Mouse (Mus musculus) limb, embryonic 13.5 days (tissue): ENCODE measurements at regions not wholly inside any gene's neighbourhood (a gene's known extent, or its start where the extent isn't known, plus 50 kb on each side); places are given as distances from the start of the nearest gene placed in this dataset.

Experiments used
- ATAC-seq: fragments of 200-750 bp; cut with Nextera tagmentation; 2 replicates; pipeline ENCODE4 v1.8.0; 2017; ENCODE audit warnings: low read depth, moderate number of reproducible peaks, moderate TSS enrichment; ENCODE audit not compliant: low FRiP score
- H3K27ac ChIP-seq: fragments of 300-500 bp; sonication (generic); 2 replicates; pipeline ENCODE4 v1.5.1; 2015; ENCODE audit warnings: inconsistent platforms, mild to moderate bottlenecking, moderate library complexity
- H3K27me3 ChIP-seq: fragments of 300-500 bp; sonication (generic); 2 replicates; pipeline ENCODE4 v1.6.1; 2015; ENCODE audit warnings: mild to moderate bottlenecking, inconsistent platforms
- H3K36me3 ChIP-seq: fragments of 300-500 bp; sonication (generic); 2 replicates; pipeline ENCODE4 v1.6.1; 2015; ENCODE audit warnings: inconsistent platforms, mild to moderate bottlenecking, moderate library complexity
- H3K4me1 ChIP-seq: fragments of 300-500 bp; sonication (generic); 2 replicates; pipeline ENCODE4 v1.6.1; 2015; ENCODE audit warnings: inconsistent platforms
- H3K4me2 ChIP-seq: fragments of 300-500 bp; sonication (generic); replicated peaks from 2 replicates; pipeline ENCODE4 v1.6.1; 2015; ENCODE audit warnings: inconsistent platforms, mild to moderate bottlenecking, moderate library complexity
- H3K4me3 ChIP-seq: fragments of 300-500 bp; sonication (generic); 2 replicates; pipeline ENCODE4 v1.5.1; 2015; ENCODE audit warnings: moderate library complexity, mild to moderate bottlenecking, inconsistent platforms
- H3K9ac ChIP-seq: fragments of 300-500 bp; sonication (generic); 2 replicates; pipeline ENCODE4 v1.6.1; 2015; ENCODE audit warnings: mild to moderate bottlenecking, inconsistent platforms
- H3K9me3 ChIP-seq: fragments of 300-500 bp; sonication (generic); 2 replicates; pipeline ENCODE4 v1.6.1; 2016; ENCODE audit warnings: inconsistent platforms
- WGBS: fragments of 180-500 bp; shearing (Covaris S2); methylation state at CpG from one replicate; pipeline ENCODE4 v1.1.7; 2015; 5-methylcytosine and 5-hydroxymethylcytosine counted together

DNA sequence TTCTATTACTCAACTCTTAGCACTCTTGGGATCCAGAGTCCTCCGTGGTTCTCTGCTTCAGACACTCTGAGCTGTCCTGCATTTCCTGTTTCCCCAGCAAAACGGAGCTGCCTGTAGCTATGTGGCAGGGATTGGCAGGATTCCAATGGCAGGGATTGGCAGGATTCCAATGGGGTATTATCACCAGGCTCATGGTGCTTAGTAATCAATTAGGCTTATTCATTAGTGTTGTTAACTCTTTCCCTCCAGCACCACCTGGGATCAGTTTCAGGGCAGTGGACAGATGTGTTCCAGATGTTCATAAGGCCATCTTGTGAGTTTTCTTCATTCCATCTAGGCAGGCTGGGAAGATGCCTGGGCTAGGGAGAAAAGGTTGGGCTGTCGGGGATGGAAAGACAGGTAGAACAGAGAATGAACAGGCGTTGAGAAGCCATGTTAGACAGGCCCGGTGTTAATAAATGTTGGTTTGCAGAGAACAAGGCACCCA is 163.5 kb downstream of the Emp1 start:
- Histone ChIP-seq H3K4me1 (peaks cover 27% of the 10 kb centered on the region), H3K4me3 (no peak overlapping the region), H3K27ac (0 out of 2 replicates have a peak overlapping the region, but pooled peaks have one; percentile 44), H3K9me3 (no peaks in the 10 kb centered on the region), H3K9ac (no peak overlapping the region), H3K36me3 (no peaks in the 10 kb centered on the region), H3K4me2 (peak overlapping the region; percentile 44), H3K27me3 (peaks cover 59% of the 10 kb centered on the region)
- peak; percentile 78 for ATAC-seq
- 20% methylated on average over 5 of the region's 5 CpGs for WGBS

DNA sequence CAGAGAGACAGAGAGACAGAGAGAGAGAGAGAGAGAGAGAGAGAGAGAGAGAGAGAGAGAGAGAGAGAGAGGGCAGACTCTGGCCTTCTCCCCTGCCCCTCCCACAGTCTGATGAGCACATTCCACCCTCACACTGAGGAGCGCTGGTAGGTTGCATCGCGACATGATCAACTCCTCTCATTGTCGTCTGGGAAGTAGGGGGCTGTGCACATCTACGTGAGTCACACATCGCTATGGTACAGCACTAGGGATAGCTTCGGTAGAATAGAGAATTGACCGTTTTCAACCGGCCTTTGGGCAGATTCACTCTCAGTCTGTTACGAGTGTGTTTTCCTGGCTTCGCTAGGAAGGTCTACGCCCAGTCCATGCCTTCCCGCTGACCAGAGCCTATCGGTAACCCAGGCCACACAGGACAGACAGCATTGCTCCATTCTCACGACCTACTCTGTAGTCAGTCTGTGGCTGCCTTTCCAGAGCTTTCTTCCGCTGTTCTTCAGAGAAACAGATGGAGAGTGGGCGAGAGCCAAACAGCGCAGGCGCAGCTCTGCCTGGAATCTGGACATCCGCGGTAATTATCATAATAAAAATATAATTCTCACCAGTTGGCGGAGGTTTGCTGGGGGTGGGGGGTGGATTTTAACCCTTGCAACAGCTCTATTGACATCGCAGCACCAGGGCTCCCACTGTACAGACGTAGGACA is 164.3 kb downstream of the Emp1 start:
- Histone ChIP-seq H3K27me3 (peaks cover 59% of the 10 kb centered on the region), H3K36me3 (no peaks in the 10 kb centered on the region), H3K9me3 (no peaks in the 10 kb centered on the region), H3K9ac (no peak overlapping the region), H3K4me3 (no peak overlapping the region), H3K4me1 (peaks cover 27% of the 10 kb centered on the region), H3K27ac (no peak overlapping the region), H3K4me2 (peak overlapping the region; percentile 7; the same call in 1 of the 2 replicates)
- 71% methylated on average over 24 of the region's 24 CpGs for whole genome bisulfite sequencing
- ATAC-seq, result no peak

DNA sequence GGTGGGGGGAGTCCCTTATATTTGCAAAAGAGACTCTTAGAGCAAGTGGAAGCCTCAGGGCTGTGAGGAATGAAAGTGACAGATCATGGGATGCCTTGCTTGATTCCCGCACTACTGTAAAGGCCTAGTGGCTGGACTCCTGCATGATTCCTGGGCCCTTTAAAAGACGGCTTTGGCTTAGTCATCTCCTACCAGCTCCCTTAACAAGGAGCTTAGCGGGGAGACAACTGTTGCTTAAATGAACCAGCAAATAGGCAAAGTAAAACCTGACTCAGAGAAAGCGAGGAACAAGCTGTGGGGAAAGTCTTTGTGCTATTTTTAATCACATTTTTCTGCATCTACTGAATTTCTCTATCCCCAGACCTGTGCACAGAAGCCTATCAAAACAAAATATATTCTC is 165.5 kb downstream of the Emp1 start:
- WGBS, result 54% methylated on average over 4 of the region's 4 CpGs
- H3K9me3 ChIP-seq, result no peaks in the 10 kb centered on the region
- H3K4me1 ChIP-seq, result peaks cover 27% of the 10 kb centered on the region
- H3K4me3 ChIP-seq, result no peak overlapping the region
- H3K4me2 ChIP-seq, result no peak overlapping the region
- no peaks in the 10 kb centered on the region for H3K36me3 ChIP-seq
- ATAC-seq, result no peak
- H3K27me3 ChIP-seq, result peaks cover 50% of the 10 kb centered on the region
- no peak overlapping the region for H3K9ac ChIP-seq
- H3K27ac ChIP-seq, result no peak overlapping the region

DNA sequence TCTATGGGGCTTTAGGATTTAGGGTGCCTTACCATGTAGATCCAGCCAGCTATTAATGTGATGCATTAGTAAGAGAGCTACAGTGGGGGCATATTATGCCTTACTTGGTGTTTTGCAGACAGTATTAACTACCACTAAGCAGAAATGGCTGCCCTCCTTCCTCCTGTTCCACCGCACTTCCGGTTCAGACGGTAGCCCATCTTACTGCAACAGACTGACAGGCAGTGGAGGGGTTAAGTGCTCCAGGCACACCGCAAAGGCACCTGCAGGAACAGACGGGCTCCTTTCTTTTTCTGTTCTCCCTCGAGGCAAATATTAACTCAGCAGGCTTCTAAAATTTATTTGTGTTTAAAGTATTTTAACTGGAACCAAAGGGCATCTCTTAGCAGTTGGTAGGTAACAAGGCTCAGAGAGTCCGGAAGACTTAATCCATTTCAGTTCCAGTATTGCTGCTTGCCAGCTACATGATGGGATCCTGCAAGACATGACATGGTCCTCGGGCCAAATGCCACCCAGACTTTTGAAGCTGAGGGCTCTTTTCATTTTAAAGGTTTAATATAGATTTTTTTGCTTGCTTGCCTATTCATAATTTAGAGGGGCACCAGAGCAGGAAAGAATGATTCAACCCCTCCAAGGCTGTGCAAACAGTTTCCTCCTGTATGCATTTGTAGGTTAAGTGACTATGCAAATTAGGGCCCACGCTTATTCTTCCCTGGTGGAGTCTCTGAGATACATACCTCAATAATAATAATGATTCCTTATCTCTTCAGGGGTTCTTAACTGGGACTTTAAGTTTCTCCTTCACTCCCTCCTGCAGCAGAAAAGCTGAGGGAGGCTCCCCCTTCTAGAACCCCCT is 177.7 kb downstream of the Emp1 start:
- Histone ChIP-seq H3K9me3 (no peaks in the 10 kb centered on the region; the same call in 1 of the 2 replicates), H3K27me3 (peaks cover 22% of the 10 kb centered on the region), H3K4me2 (0 out of 2 replicates have a peak overlapping the region, but pooled peaks have one; percentile 7), H3K4me1 (peaks cover 17% of the 10 kb centered on the region; the same call in 1 of the 2 replicates), H3K27ac (no peak overlapping the region), H3K9ac (no peak overlapping the region), H3K36me3 (no peaks in the 10 kb centered on the region), H3K4me3 (no peak overlapping the region)
- peak; percentile 57; the same call in 1 of the 2 replicates for ATAC-seq
- WGBS, result 20% methylated on average over 9 of the region's 9 CpGs

DNA sequence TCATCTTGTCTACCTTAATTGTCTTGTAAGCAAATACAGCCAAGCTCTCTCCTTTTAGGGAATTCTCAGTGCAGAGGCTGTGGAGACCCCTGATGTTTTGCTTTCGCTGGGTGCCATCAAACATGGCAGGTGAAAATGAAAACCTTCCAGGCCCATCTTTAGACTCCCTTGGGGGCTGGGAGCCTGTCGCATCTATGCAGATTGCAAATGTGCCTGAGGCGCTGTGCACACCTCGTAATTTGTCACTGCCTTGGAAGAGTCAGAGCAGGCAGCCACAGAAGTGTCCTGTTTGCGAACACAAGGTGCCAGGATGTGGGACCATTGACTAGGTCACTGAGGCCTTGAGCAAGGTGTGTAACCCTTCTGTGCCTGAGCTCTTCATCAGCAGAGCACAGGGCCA is 179.2 kb downstream of the Emp1 start:
- no peak overlapping the region for H3K4me3 ChIP-seq
- peaks cover 21% of the 10 kb centered on the region for H3K27me3 ChIP-seq
- peaks cover 17% of the 10 kb centered on the region; the same call in 1 of the 2 replicates for H3K4me1 ChIP-seq
- WGBS, result 44% methylated on average over 5 of the region's 5 CpGs
- no peak for ATAC-seq
- no peak overlapping the region for H3K4me2 ChIP-seq
- no peak overlapping the region for H3K27ac ChIP-seq
- no peak overlapping the region for H3K9ac ChIP-seq
- no peaks in the 10 kb centered on the region for H3K36me3 ChIP-seq
- H3K9me3 ChIP-seq, result no peaks in the 10 kb centered on the region

DNA sequence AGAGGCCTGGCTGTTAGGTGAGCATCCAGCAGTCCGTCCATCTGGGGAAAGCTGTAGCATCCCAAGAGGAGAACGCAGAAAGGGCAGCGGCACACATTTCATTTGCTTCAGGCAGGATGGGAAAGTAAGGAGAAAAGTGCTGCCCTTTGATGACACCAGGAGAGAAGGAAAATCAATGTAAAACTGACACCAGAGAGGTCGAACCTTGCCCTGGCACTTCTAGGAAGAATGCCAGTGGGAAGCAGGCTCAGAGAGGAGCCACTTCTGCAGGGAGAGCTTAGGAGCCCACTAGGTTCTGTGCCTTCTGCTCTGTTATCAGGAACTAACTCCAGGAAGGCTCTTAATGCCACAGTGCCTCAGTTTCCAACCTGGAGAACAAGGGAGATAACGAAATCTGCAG is 180.0 kb downstream of the Emp1 start:
- Histone ChIP-seq H3K4me3 (no peak overlapping the region), H3K9me3 (no peaks in the 10 kb centered on the region), H3K4me1 (peaks cover 17% of the 10 kb centered on the region; the same call in 1 of the 2 replicates), H3K36me3 (no peaks in the 10 kb centered on the region), H3K9ac (no peak overlapping the region), H3K4me2 (no peak overlapping the region), H3K27ac (no peak overlapping the region), H3K27me3 (peaks cover 18% of the 10 kb centered on the region)
- WGBS, result 58% methylated on average over 5 of the region's 5 CpGs
- no peak for ATAC-seq

DNA sequence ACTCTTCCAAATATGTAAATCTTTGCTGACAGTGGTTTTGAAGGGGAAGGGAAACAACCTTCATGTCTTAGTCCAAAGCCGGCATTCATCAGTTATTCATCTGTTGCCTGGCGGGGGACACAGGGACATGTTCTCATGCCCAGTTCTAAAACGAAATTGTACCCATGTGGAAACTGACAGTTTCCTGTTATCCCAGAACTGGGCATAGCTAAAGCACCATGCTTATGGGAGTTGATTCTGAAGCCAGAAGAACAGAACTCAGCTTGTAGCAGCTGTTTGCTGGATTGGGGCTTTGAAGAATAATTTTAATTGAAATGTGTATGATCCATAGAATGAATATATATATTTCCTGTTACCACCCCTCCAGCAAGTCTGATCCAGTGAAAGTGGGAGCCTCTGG is 181.0 kb downstream of the Emp1 start:
- no peaks in the 10 kb centered on the region for H3K9me3 ChIP-seq
- H3K4me2 ChIP-seq, result no peak overlapping the region
- no peaks in the 10 kb centered on the region for H3K36me3 ChIP-seq
- H3K4me3 ChIP-seq, result no peak overlapping the region
- WGBS, result 68% methylated on average over 3 of the region's 3 CpGs
- peaks cover 17% of the 10 kb centered on the region; the same call in 1 of the 2 replicates for H3K4me1 ChIP-seq
- peaks cover 15% of the 10 kb centered on the region for H3K27me3 ChIP-seq
- H3K9ac ChIP-seq, result no peak overlapping the region
- H3K27ac ChIP-seq, result no peak overlapping the region
- ATAC-seq, result no peak

DNA sequence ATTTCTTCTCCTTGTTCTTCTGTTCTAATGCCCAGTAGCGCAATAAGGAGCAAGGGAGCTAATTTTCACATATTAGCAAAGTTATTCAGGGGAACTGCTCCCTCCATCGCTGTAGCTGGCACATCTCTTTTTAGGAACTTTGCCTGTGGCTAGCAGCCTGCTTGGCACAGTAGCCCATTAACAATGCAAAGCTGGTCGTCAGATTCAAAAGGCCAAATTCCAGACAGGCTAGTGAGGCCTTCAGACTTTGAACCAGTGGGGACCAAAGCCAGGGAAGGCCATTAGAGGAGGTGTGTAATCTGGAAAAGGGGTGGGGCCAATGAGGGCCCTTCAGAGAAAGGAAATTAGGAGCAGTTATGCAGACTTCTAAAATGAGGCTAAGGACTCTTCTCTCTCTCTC is 181.5 kb downstream of the Emp1 start:
- Histone ChIP-seq H3K36me3 (no peaks in the 10 kb centered on the region), H3K27ac (no peak overlapping the region), H3K4me2 (no peak overlapping the region), H3K9ac (no peak overlapping the region), H3K27me3 (peaks cover 15% of the 10 kb centered on the region), H3K4me1 (peaks cover 17% of the 10 kb centered on the region; the same call in 1 of the 2 replicates), H3K9me3 (no peaks in the 10 kb centered on the region), H3K4me3 (no peak overlapping the region)
- ATAC-seq, result no peak
- 49% methylated on average over 3 of the region's 3 CpGs for WGBS

DNA sequence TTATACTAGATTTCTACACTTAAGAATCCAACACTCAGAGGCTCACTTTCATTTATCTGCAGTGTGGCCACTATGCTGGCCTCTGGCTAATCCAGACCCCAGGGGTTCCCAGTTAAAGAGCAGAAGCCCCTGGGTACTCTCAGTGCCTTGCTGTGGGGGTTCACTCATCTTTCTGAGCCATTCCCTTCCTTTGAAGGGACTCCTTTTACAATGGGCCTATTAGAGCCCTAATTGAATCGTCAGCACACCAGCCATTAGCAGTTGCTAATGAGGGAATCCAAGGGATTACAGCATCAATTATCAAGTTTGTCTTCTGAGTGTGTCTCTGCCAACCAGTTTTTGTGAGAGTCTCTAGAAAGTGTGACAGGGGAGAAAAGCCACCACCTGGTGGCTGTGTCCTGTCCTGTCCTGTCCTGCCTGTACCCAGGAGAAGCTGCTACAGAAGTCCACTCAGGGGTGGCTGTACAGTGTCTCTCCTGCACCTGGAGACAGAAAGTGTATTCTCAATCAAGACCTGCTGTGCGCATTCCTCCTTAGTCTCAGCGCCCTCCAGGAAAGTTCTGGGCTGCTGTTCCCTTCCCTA is 188.1 kb downstream of the Emp1 start:
- no peaks in the 10 kb centered on the region for H3K4me1 ChIP-seq
- no peaks in the 10 kb centered on the region for H3K9me3 ChIP-seq
- no peak overlapping the region for H3K27ac ChIP-seq
- H3K27me3 ChIP-seq, result no peaks in the 10 kb centered on the region
- WGBS, result 17% methylated on average over 3 of the region's 3 CpGs
- no peaks in the 10 kb centered on the region for H3K36me3 ChIP-seq
- H3K4me2 ChIP-seq, result no peak overlapping the region
- H3K4me3 ChIP-seq, result no peak overlapping the region
- ATAC-seq, result no peak
- no peak overlapping the region for H3K9ac ChIP-seq

DNA sequence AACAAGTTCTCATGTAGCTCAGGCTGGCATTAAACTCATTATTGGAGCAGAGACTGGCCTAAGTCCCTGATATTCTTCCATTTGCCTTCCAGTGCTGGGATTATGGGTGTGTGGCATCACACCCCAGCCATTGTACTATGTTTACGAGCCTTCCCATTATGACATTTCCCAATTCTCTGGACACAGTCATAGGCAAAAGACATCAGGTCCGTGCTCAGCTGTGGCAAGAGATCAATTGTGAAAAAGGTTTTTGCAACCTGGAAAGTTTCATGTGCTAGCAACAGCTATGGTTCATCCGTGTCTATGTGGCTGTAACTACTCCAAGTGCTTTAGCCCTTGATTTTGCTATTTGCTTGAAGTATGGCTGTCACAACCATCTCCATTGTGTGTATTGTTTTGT is 190.1 kb downstream of the Emp1 start:
- Histone ChIP-seq H3K27me3 (no peaks in the 10 kb centered on the region), H3K9ac (no peak overlapping the region), H3K4me2 (no peak overlapping the region), H3K36me3 (no peaks in the 10 kb centered on the region), H3K27ac (no peak overlapping the region), H3K9me3 (no peaks in the 10 kb centered on the region), H3K4me1 (no peaks in the 10 kb centered on the region), H3K4me3 (no peak overlapping the region)
- ATAC-seq, result no peak
- WGBS, result 82% methylated on average over 3 of the region's 3 CpGs

DNA sequence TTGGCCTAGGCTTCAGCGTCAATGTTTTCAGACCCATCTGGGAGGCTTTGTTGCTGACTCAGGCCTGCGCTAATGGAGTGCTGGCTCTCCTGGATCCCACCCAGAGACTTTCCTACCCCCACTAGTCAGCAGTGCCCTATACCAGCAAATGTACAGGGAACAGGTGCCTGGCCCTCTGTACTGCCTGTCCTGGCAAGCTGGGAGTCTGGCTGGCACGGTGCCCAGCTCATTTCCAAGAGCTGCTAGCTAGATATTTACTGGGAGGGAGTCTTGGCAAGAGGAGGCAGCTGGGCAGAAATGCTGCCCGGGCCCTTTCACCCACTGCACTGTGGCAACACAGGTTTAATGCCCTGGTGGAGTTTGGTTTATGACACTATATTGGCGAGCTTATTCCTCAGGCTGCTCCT is 197.2 kb downstream of the Emp1 start:
- peak; percentile 95 for ATAC-seq
- Histone ChIP-seq H3K4me2 (no peak overlapping the region), H3K4me3 (no peak overlapping the region), H3K9me3 (no peaks in the 10 kb centered on the region), H3K4me1 (peaks cover 24% of the 10 kb centered on the region), H3K27ac (no peak overlapping the region), H3K27me3 (peaks cover 9% of the 10 kb centered on the region; the same call in 1 of the 2 replicates), H3K9ac (no peak overlapping the region), H3K36me3 (no peaks in the 10 kb centered on the region)
- 38% methylated on average over 5 of the region's 5 CpGs for whole genome bisulfite sequencing

DNA sequence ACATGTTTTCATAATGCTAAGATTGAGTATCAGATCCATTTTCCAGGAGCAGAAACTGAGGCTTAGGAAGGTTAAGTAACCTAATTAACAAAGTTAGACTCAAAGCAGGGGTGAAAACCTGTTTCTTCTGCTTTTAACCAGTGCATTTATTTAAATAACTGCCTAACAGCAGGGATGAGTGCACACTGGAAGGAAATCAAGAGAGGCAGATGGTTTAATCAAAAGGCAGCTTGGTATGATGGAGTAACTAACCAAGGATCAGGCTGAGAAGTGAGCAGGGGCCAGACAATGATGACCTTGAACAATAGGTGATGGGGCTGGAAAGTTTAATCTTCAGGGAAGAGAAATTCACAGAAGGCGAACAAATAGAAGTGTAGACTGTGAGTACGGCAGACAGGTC is 199.9 kb downstream of the Emp1 start:
- H3K4me3 ChIP-seq, result no peak overlapping the region
- H3K27me3 ChIP-seq, result peaks cover 9% of the 10 kb centered on the region; the same call in 1 of the 2 replicates

More for the DNA sequence above, 199.9 kb downstream of the Emp1 start:
- Histone ChIP-seq H3K9ac (no peak overlapping the region), H3K36me3 (no peaks in the 10 kb centered on the region), H3K9me3 (no peaks in the 10 kb centered on the region), H3K4me2 (no peak overlapping the region), H3K27ac (no peak overlapping the region), H3K4me1 (peaks cover 24% of the 10 kb centered on the region)
- WGBS, result 91% methylated on average over 2 of the region's 2 CpGs
- ATAC-seq, result no peak
